Mouse (Mus musculus): ENCODE measurements around the gene Klhl6. TPM values are rescaled to one million over a fixed set of nuclear protein-coding genes. Genes with fewer than 3 reads are reported as not detected.

Klhl6 gene
- total RNA-seq, 4 experiments from 2014 or later = 3.3 to 4.2 (median 4.0) TPM

Other genes starting within 250 kb of the Klhl6 start
- under 1 TPM; 0.22 to 0.88 (median 0.57) TPM for gene B3gnt5, start 222.8 kb downstream of the Klhl6 start, total RNA-seq (2022)
- gene Klhl24, start 114.5 kb upstream of the Klhl6 start, total RNA-seq (2022) = 100 to 1,000 TPM; 255 to 316 (median 275) TPM
- 1 to 10 TPM; 7.8 to 9.8 (median 8.5) TPM for gene Yeats2, start 158.0 kb upstream of the Klhl6 start, total RNA-seq (2022)

Data from heart, adult 8-10 months (tissue).